ENCODE assay signal across 22 mouse cellular contexts in the genomic region with DNA sequence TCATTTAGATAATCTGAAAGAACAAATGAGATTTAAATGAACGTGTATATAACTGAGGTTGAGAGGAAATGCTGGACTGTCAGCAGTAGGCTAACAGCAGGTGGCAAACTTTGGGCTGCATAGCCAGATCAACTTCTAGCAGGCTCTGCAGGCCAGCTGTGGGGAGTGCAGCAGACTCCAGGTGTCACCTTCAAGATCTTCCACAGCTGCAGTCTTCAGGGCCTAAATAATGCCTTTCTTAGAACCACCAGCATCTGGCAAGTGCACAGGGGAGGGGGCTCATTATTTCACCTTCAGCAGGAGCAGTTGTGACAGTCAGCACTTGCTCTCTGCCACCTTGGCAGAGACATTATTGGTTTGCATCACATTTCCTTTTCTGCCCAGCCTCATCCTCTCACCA.
"Had no signal": no experiment of that assay in that cellular context is flagged by ENCODE, and none has a peak within 500 bp of the region (broad histone marks: within the 10 kb centered on the region; RNA-seq: fewer than 3 reads in every experiment).

No protein-coding gene starts in this region.

- ATAC-seq: liver, embryonic 12.5 days; midbrain, embryonic 15.5 days had no signal

- H3K36me3 ChIP-seq: limb, embryonic 13.5 days; liver, embryonic 12.5 days; liver, embryonic 15.5 days; lung, embryonic 15.5 days; midbrain, embryonic 12.5 days; midbrain, embryonic 15.5 days; neural tube, embryonic 13.5 days had no signal

- DNase-seq: kidney, adult 11 months; kidney, adult 9 months; kidney, postnatal 25 days; layer of hippocampus, adult 9-11 months; liver; lung, adult 18-20 months; lung, postnatal 10 days; lung, postnatal 36 days; retina, postnatal 1 day; right cerebral cortex, postnatal 25 days; thymus, adult 18-20 months; thymus, postnatal 36 days had no signal

- H3K9ac ChIP-seq: limb, embryonic 13.5 days; liver, embryonic 12.5 days; liver, embryonic 15.5 days; lung, embryonic 15.5 days; midbrain, embryonic 12.5 days; midbrain, embryonic 15.5 days; neural tube, embryonic 13.5 days had no signal

- H3K4me1 ChIP-seq: limb, embryonic 13.5 days; liver, embryonic 12.5 days; liver, embryonic 15.5 days; lung, embryonic 15.5 days; megakaryocyte, embryonic 14.5 days; midbrain, embryonic 12.5 days; midbrain, embryonic 15.5 days; neural tube, embryonic 13.5 days had no signal

- H3K9me3 ChIP-seq: limb, embryonic 13.5 days; liver, embryonic 12.5 days; liver, embryonic 15.5 days; lung, embryonic 15.5 days; megakaryocyte, embryonic 14.5 days; midbrain, embryonic 12.5 days; midbrain, embryonic 15.5 days; neural tube, embryonic 13.5 days had no signal

- H3K4me2 ChIP-seq: limb, embryonic 13.5 days; liver, embryonic 12.5 days; liver, embryonic 15.5 days; lung, embryonic 15.5 days; midbrain, embryonic 12.5 days; midbrain, embryonic 15.5 days; neural tube, embryonic 13.5 days had no signal

- H3K27me3 ChIP-seq: limb, embryonic 13.5 days; liver, embryonic 12.5 days; liver, embryonic 15.5 days; lung, embryonic 15.5 days; megakaryocyte, embryonic 14.5 days; midbrain, embryonic 12.5 days; midbrain, embryonic 15.5 days; neural tube, embryonic 13.5 days had no signal

- H3K27ac ChIP-seq: layer of hippocampus, adult 2 months; limb, embryonic 13.5 days; liver, embryonic 12.5 days; liver, embryonic 15.5 days; lung, embryonic 15.5 days; midbrain, embryonic 12.5 days; midbrain, embryonic 15.5 days; neural tube, embryonic 13.5 days had no signal

- H3K4me3 ChIP-seq: layer of hippocampus, adult 2 months; limb, embryonic 13.5 days; liver, embryonic 12.5 days; liver, embryonic 15.5 days; lung, embryonic 15.5 days; megakaryocyte, embryonic 14.5 days; midbrain, embryonic 12.5 days; midbrain, embryonic 15.5 days; myocyte; neural tube, embryonic 13.5 days had no signal
